Mouse (Mus musculus): ENCODE data around the gene Ypel2. TPM values are rescaled to one million over a fixed set of nuclear protein-coding genes. Genes with fewer than 3 reads are reported as not detected.

The Ypel2 gene
- polyA plus RNA-seq, 1 experiment: 4.7 TPM

GRCm38 (mm10) chr11:86894171-86894577 lies 99.3 kb downstream of the Ypel2 start:
- H3K27ac ChIP-seq (ENCODE audit: control insufficient read depth, insufficient read depth, low read depth, low read length, poor library complexity): peak overlapping the region; percentile 78
- peak; percentile 84 for TF ChIP-seq CTCF (IDR thresholded peaks at IDR 0.05; ENCODE audit: control insufficient read depth, insufficient read depth, low read length)
- 0 out of 2 replicates have a peak, but pooled peaks have one; percentile 13 for TF ChIP-seq POLR2A (IDR thresholded peaks at IDR 0.05; ENCODE audit: borderline replicate concordance, control insufficient read depth, low read depth, low read length)
- H3K4me3 ChIP-seq (replicated peaks; ENCODE audit: control insufficient read depth, low read depth, low read length): peak overlapping the region; percentile 54
- H3K4me1 ChIP-seq (ENCODE audit: control insufficient read depth, insufficient read depth, low read length): peaks cover 1% of the 10 kb centered on the region
- WGBS: 4% methylated on average over 19 of the region's 19 CpGs

GRCm38 (mm10) chr11:86892996-86893670 lies 100.4 kb downstream of the Ypel2 start:
- Histone ChIP-seq H3K4me3 (replicated peaks; ENCODE audit: control insufficient read depth, low read depth, low read length) (no peak overlapping the region), H3K4me1 (ENCODE audit: control insufficient read depth, insufficient read depth, low read length) (peaks cover 1% of the 10 kb centered on the region), H3K27ac (ENCODE audit: control insufficient read depth, insufficient read depth, low read depth, low read length, poor library complexity) (peak overlapping the region; percentile 35)
- no peak for TF ChIP-seq POLR2A (IDR thresholded peaks at IDR 0.05; ENCODE audit: borderline replicate concordance, control insufficient read depth, low read depth, low read length)
- TF ChIP-seq CTCF (IDR thresholded peaks at IDR 0.05; ENCODE audit: control insufficient read depth, insufficient read depth, low read length): no peak
- WGBS: 75% methylated on average over 15 of the region's 15 CpGs

Other genes with a start within 250 kb of the Ypel2 start
- 72.0 and 82.1 TPM in 2 replicates for gene Cltc, start 236.1 kb downstream of the Ypel2 start, polyA plus RNA-seq (2011; ENCODE audit: insufficient read depth, insufficient read length, low replicate concordance, missing spikeins)
- gene Dhx40, start 186.0 kb downstream of the Ypel2 start, polyA plus RNA-seq (2011; ENCODE audit: insufficient read depth, insufficient read length, low replicate concordance, missing spikeins): 7.1 and 18.2 TPM in 2 replicates
- 2.8 TPM in 2 replicates for gene Gdpd1, start 80.4 kb upstream of the Ypel2 start, polyA plus RNA-seq (2011; ENCODE audit: insufficient read depth, insufficient read length, low replicate concordance, missing spikeins)
- 3.5 and 9.5 TPM in 2 replicates for gene Smg8, start 93.1 kb upstream of the Ypel2 start, polyA plus RNA-seq (2011; ENCODE audit: insufficient read depth, insufficient read length, low replicate concordance, missing spikeins)
- 10.4 and 13.0 TPM in 2 replicates for gene Prr11, start 115.0 kb upstream of the Ypel2 start, polyA plus RNA-seq (2011; ENCODE audit: insufficient read depth, insufficient read length, low replicate concordance, missing spikeins)
- gene Ska2, start 115.5 kb upstream of the Ypel2 start, polyA plus RNA-seq (2011; ENCODE audit: insufficient read depth, insufficient read length, low replicate concordance, missing spikeins): 37.2 and 47.0 TPM in 2 replicates
- 11.4 and 16.0 TPM in 2 replicates for gene Trim37, start 133.4 kb upstream of the Ypel2 start, polyA plus RNA-seq (2011; ENCODE audit: insufficient read depth, insufficient read length, low replicate concordance, missing spikeins)